Mouse (Mus musculus) left cerebral cortex, postnatal 25 days (tissue): ENCODE measurements around the gene Pex11g. TPM values are rescaled to one million over a fixed set of nuclear protein-coding genes. Genes with fewer than 3 reads are reported as not detected.
A peak's percentile ranks its signal among the peaks of the same experiment; 100 is the strongest.

ENCODE experiments used
- DNase-seq, 2 experiments: peaks; one replicate each; pipeline ENCODE4 v3.0.0; 2022; ENCODE audit warnings: low spot score in 2 of 2, mixed read lengths in 1 of 2
- intact Hi-C: fragments of 180-260 bp; cut with DNase I; formaldehyde crosslinking; loops from one replicate; pipeline ENCODE4 v1.15.1; 2025
- total RNA-seq, 2 experiments: library from RNA; stranded (reverse); gene quantifications; 2 replicates each; pipeline ENCODE4 v1.2.3; 2021

Pex11g gene
- total RNA-seq, 2 experiments from 2014 or later = 0.44 to 1.1 TPM

GRCm38 (mm10) chr8:3485192-3485591 is 17.7 kb upstream of the Pex11g start:
- DNase-seq = no peak
- intact Hi-C loops = no loop called here

- intact Hi-C loops = no loop called here
- DNase-seq = no peak
Measured at GRCm38 (mm10) chr8:3483546-3483945, 16.1 kb upstream of the Pex11g start.

- DNase-seq = no peak
- intact Hi-C loops = no loop called here
Measured at GRCm38 (mm10) chr8:3482240-3482740, 14.8 kb upstream of the Pex11g start.

GRCm38 (mm10) chr8:3481605-3482004 is 14.1 kb upstream of the Pex11g start:
- DNase-seq = no peak
- intact Hi-C loops = no loop called here

- DNase-seq = no peak
- intact Hi-C loops = no loop called here
Measured at GRCm38 (mm10) chr8:3480221-3480785, 12.8 kb upstream of the Pex11g start.

GRCm38 (mm10) chr8:3475715-3476429 is 8.4 kb upstream of the Pex11g start:
- intact Hi-C loops = no loop called here
- DNase-seq = no peak

GRCm38 (mm10) chr8:3470562-3470961 is 3.1 kb upstream of the Pex11g start, which contains the start of gene Tex45:
TSS of gene Tex45 (plus strand) at chr8:3470862.
- intact Hi-C loops = no loop called here
- no peak for DNase-seq

- intact Hi-C loops = no loop called here
- no peak for DNase-seq
Measured at GRCm38 (mm10) chr8:3468838-3469237, 1.4 kb upstream of the Pex11g start.

GRCm38 (mm10) chr8:3467886-3468545 is 536 bp upstream of the Pex11g start:
- DNase-seq = no peak
- intact Hi-C loops = no loop called here

- intact Hi-C loops = loop anchor here (5.0 kb wide), 2 partner anchors 33 to 213 kb away; partner anchors contain the start of gene Trappc5
- DNase-seq = no peak
Measured at GRCm38 (mm10) chr8:3464309-3464708, 3.2 kb downstream of the Pex11g start.

GRCm38 (mm10) chr8:3463248-3463647 is 4.2 kb downstream of the Pex11g start:
- intact Hi-C loops = loop anchor here (5.0 kb wide), 2 partner anchors 34 to 214 kb away; partner anchors contain the start of gene Trappc5
- no peak for DNase-seq

- intact Hi-C loops = no loop called here
- no peak for DNase-seq
Measured at GRCm38 (mm10) chr8:3451992-3452391, 15.5 kb downstream of the Pex11g start.

- DNase-seq = peak; percentile 25 to 34
- intact Hi-C loops = no loop called here
Measured at GRCm38 (mm10) chr8:3450670-3451069, 16.8 kb downstream of the Pex11g start.

GRCm38 (mm10) chr8:3449226-3449625 is 18.3 kb downstream of the Pex11g start:
- intact Hi-C loops = no loop called here
- no peak for DNase-seq

- no peak for DNase-seq
- intact Hi-C loops = no loop called here
Measured at GRCm38 (mm10) chr8:3439510-3439909, 28.0 kb downstream of the Pex11g start.

GRCm38 (mm10) chr8:3436492-3436891 is 31.0 kb downstream of the Pex11g start:
- no peak for DNase-seq
- intact Hi-C loops = no loop called here

- intact Hi-C loops = no loop called here
Measured at GRCm38 (mm10) chr8:3431113-3431512, 36.4 kb downstream of the Pex11g start.

GRCm38 (mm10) chr8:3429966-3430365 is 37.5 kb downstream of the Pex11g start:
- peak in 1 of 2 experiments; percentile 16 for DNase-seq
- intact Hi-C loops = no loop called here

More at GRCm38 (mm10) chr8:3431113-3431512, 36.4 kb downstream of the Pex11g start:
- DNase-seq = no peak

GRCm38 (mm10) chr8:3428426-3428825 is 39.1 kb downstream of the Pex11g start:
- intact Hi-C loops = no loop called here
- DNase-seq = peak in 1 of 2 experiments; percentile 48

GRCm38 (mm10) chr8:3426211-3426610 is 41.3 kb downstream of the Pex11g start:
- DNase-seq = no peak
- intact Hi-C loops = no loop called here
